Mouse (Mus musculus): ENCODE results near the gene Lpgat1.

Gene Lpgat1

GRCm38 (mm10) chr1:191804747-191805146, 87.1 kb downstream of the Lpgat1 start:
- DNase-seq (ENCODE audit: low read depth, low spot score): no peak

- no peak for DNase-seq (ENCODE audit: low read depth, low spot score)
Measured at GRCm38 (mm10) chr1:191805788-191806187, 88.2 kb downstream of the Lpgat1 start.

GRCm38 (mm10) chr1:191806740-191807139, 89.1 kb downstream of the Lpgat1 start:
- no peak for DNase-seq (ENCODE audit: low read depth, low spot score)

GRCm38 (mm10) chr1:191807979-191808378, 90.3 kb downstream of the Lpgat1 start:
- no peak for DNase-seq (ENCODE audit: low read depth, low spot score)

- no peak for DNase-seq (ENCODE audit: low read depth, low spot score)
Measured at GRCm38 (mm10) chr1:191808688-191809223, 91.1 kb downstream of the Lpgat1 start.

GRCm38 (mm10) chr1:191811774-191812173, 94.1 kb downstream of the Lpgat1 start:
- no peak for DNase-seq (ENCODE audit: low read depth, low spot score)

GRCm38 (mm10) chr1:191812949-191813691, 95.5 kb downstream of the Lpgat1 start:
- DNase-seq (ENCODE audit: low read depth, low spot score): no peak

GRCm38 (mm10) chr1:191814240-191814639, 96.6 kb downstream of the Lpgat1 start:
- no peak for DNase-seq (ENCODE audit: low read depth, low spot score)

- DNase-seq (ENCODE audit: low read depth, low spot score): peak; percentile 54
Measured at GRCm38 (mm10) chr1:191814935-191815334, 97.3 kb downstream of the Lpgat1 start.

GRCm38 (mm10) chr1:191816596-191816995, 99.0 kb downstream of the Lpgat1 start:
- no peak for DNase-seq (ENCODE audit: low read depth, low spot score)

- DNase-seq (ENCODE audit: low read depth, low spot score): peak; percentile 77
Measured at GRCm38 (mm10) chr1:191817418-191818144, 99.9 kb downstream of the Lpgat1 start.

GRCm38 (mm10) chr1:191818145-191818631, 100.6 kb downstream of the Lpgat1 start:
- no peak for DNase-seq (ENCODE audit: low read depth, low spot score)

- DNase-seq (ENCODE audit: low read depth, low spot score): no peak
Measured at GRCm38 (mm10) chr1:191819026-191819425, 101.4 kb downstream of the Lpgat1 start.

- no peak for DNase-seq (ENCODE audit: low read depth, low spot score)
Measured at GRCm38 (mm10) chr1:191820951-191821325, 103.3 kb downstream of the Lpgat1 start.

- peak; percentile 95 for DNase-seq (ENCODE audit: low read depth, low spot score)
Measured at GRCm38 (mm10) chr1:191821326-191822091, 103.9 kb downstream of the Lpgat1 start, which contains the start of gene Nek2. Gene Nek2, plus strand, starts transcription at chr1:191821444.

GRCm38 (mm10) chr1:191829124-191829523, 111.5 kb downstream of the Lpgat1 start:
- no peak for DNase-seq (ENCODE audit: low read depth, low spot score)

- no peak for DNase-seq (ENCODE audit: low read depth, low spot score)
Measured at GRCm38 (mm10) chr1:191833396-191833795, 115.8 kb downstream of the Lpgat1 start.
